Mouse (Mus musculus): ENCODE measurements around the gene Kmt2d. TPM values are rescaled to one million over a fixed set of nuclear protein-coding genes. Genes with fewer than 3 reads are reported as not detected.

Kmt2d gene
- polyA plus RNA-seq, 1 experiment from 2014 or later = 12.4 TPM

GRCm38 (mm10) chr15:98869342-98870178, 1.4 kb downstream of the Kmt2d start:
- Histone ChIP-seq H3K4me1 (ENCODE audit: insufficient read depth, low read length) (peaks cover 32% of the 10 kb centered on the region), H3K36me3 (ENCODE audit: insufficient read depth, low read length) (peaks cover 21% of the 10 kb centered on the region), H3K27ac (ENCODE audit: low read length) (peak overlapping the region; percentile 99), H3K9me3 (ENCODE audit: low read length) (no peaks in the 10 kb centered on the region), H3K27me3 (ENCODE audit: insufficient read depth, low read length) (no peaks in the 10 kb centered on the region), H3K4me3 (ENCODE audit: low read length) (peak overlapping the region; percentile 98), H3K9ac (replicated peaks; ENCODE audit: low read length) (peak overlapping the region; percentile 99), H3K4me2 (replicated peaks; ENCODE audit: low read depth, low read length) (peak overlapping the region; percentile 90)
- 5% methylated on average over 8 of the region's 8 CpGs for WGBS
- no peak for ATAC-seq (ENCODE audit: low FRiP score, low TSS enrichment)

GRCm38 (mm10) chr15:98868346-98869063, 2.5 kb downstream of the Kmt2d start:
- H3K27ac ChIP-seq (ENCODE audit: low read length) = peak overlapping the region; percentile 35; the same call in 1 of the 2 replicates
- ATAC-seq (ENCODE audit: low FRiP score, low TSS enrichment) = no peak
- H3K9ac ChIP-seq (replicated peaks; ENCODE audit: low read length) = peak overlapping the region; percentile 99
- H3K9me3 ChIP-seq (ENCODE audit: low read length) = no peaks in the 10 kb centered on the region
- peak overlapping the region; percentile 98 for H3K4me3 ChIP-seq (ENCODE audit: low read length)
- peak overlapping the region; percentile 90 for H3K4me2 ChIP-seq (replicated peaks; ENCODE audit: low read depth, low read length)
- no peaks in the 10 kb centered on the region for H3K27me3 ChIP-seq (ENCODE audit: insufficient read depth, low read length)
- H3K4me1 ChIP-seq (ENCODE audit: insufficient read depth, low read length) = peaks cover 32% of the 10 kb centered on the region
- 29% methylated on average over 11 of the region's 11 CpGs for WGBS
- peaks cover 31% of the 10 kb centered on the region for H3K36me3 ChIP-seq (ENCODE audit: insufficient read depth, low read length)

GRCm38 (mm10) chr15:98867321-98867720, 3.7 kb downstream of the Kmt2d start:
- peak overlapping the region; percentile 6; the same call in 1 of the 2 replicates for H3K27ac ChIP-seq (ENCODE audit: low read length)
- no peaks in the 10 kb centered on the region for H3K27me3 ChIP-seq (ENCODE audit: insufficient read depth, low read length)
- H3K9ac ChIP-seq (replicated peaks; ENCODE audit: low read length) = peak overlapping the region; percentile 37
- H3K4me1 ChIP-seq (ENCODE audit: insufficient read depth, low read length) = peaks cover 27% of the 10 kb centered on the region
- 59% methylated on average over 6 of the region's 6 CpGs for WGBS
- peak overlapping the region; percentile 90 for H3K4me2 ChIP-seq (replicated peaks; ENCODE audit: low read depth, low read length)
- no peaks in the 10 kb centered on the region for H3K9me3 ChIP-seq (ENCODE audit: low read length)
- peaks cover 43% of the 10 kb centered on the region for H3K36me3 ChIP-seq (ENCODE audit: insufficient read depth, low read length)
- ATAC-seq (ENCODE audit: low FRiP score, low TSS enrichment) = no peak
- H3K4me3 ChIP-seq (ENCODE audit: low read length) = peak overlapping the region; percentile 12; the same call in 1 of the 2 replicates

- 92% methylated on average over 5 of the region's 5 CpGs for WGBS
- no peak overlapping the region for H3K4me2 ChIP-seq (replicated peaks; ENCODE audit: low read depth, low read length)
- H3K27me3 ChIP-seq (ENCODE audit: insufficient read depth, low read length) = no peaks in the 10 kb centered on the region
- H3K4me3 ChIP-seq (ENCODE audit: low read length) = no peak overlapping the region
- no peak overlapping the region for H3K9ac ChIP-seq (replicated peaks; ENCODE audit: low read length)
- peaks cover 51% of the 10 kb centered on the region for H3K36me3 ChIP-seq (ENCODE audit: insufficient read depth, low read length)
- H3K9me3 ChIP-seq (ENCODE audit: low read length) = no peaks in the 10 kb centered on the region
- no peak overlapping the region for H3K27ac ChIP-seq (ENCODE audit: low read length)
- ATAC-seq (ENCODE audit: low FRiP score, low TSS enrichment) = no peak
- peaks cover 27% of the 10 kb centered on the region for H3K4me1 ChIP-seq (ENCODE audit: insufficient read depth, low read length)
Observed at GRCm38 (mm10) chr15:98866501-98866900, 4.5 kb downstream of the Kmt2d start.

- ATAC-seq (ENCODE audit: low FRiP score, low TSS enrichment) = no peak
- H3K36me3 ChIP-seq (ENCODE audit: insufficient read depth, low read length) = peaks cover 58% of the 10 kb centered on the region
- WGBS = 95% methylated on average over 8 of the region's 8 CpGs
- H3K4me3 ChIP-seq (ENCODE audit: low read length) = no peak overlapping the region
- no peaks in the 10 kb centered on the region for H3K27me3 ChIP-seq (ENCODE audit: insufficient read depth, low read length)
- no peaks in the 10 kb centered on the region for H3K9me3 ChIP-seq (ENCODE audit: low read length)
- H3K27ac ChIP-seq (ENCODE audit: low read length) = no peak overlapping the region
- H3K4me1 ChIP-seq (ENCODE audit: insufficient read depth, low read length) = peaks cover 27% of the 10 kb centered on the region
- H3K9ac ChIP-seq (replicated peaks; ENCODE audit: low read length) = no peak overlapping the region
- H3K4me2 ChIP-seq (replicated peaks; ENCODE audit: low read depth, low read length) = no peak overlapping the region
Observed at GRCm38 (mm10) chr15:98865771-98866170, 5.2 kb downstream of the Kmt2d start.

- no peak for ATAC-seq (ENCODE audit: low FRiP score, low TSS enrichment)
- no peak overlapping the region for H3K27ac ChIP-seq (ENCODE audit: low read length)
- no peak overlapping the region for H3K9ac ChIP-seq (replicated peaks; ENCODE audit: low read length)
- H3K27me3 ChIP-seq (ENCODE audit: insufficient read depth, low read length) = no peaks in the 10 kb centered on the region
- peaks cover 60% of the 10 kb centered on the region for H3K36me3 ChIP-seq (ENCODE audit: insufficient read depth, low read length)
- H3K4me3 ChIP-seq (ENCODE audit: low read length) = no peak overlapping the region
- H3K4me2 ChIP-seq (replicated peaks; ENCODE audit: low read depth, low read length) = no peak overlapping the region
- 90% methylated on average over 6 of the region's 6 CpGs for WGBS
- peaks cover 26% of the 10 kb centered on the region for H3K4me1 ChIP-seq (ENCODE audit: insufficient read depth, low read length)
- H3K9me3 ChIP-seq (ENCODE audit: low read length) = no peaks in the 10 kb centered on the region
Observed at GRCm38 (mm10) chr15:98864951-98865350, 6.1 kb downstream of the Kmt2d start.

GRCm38 (mm10) chr15:98863451-98863958, 7.5 kb downstream of the Kmt2d start:
- no peak overlapping the region for H3K9ac ChIP-seq (replicated peaks; ENCODE audit: low read length)
- WGBS = 85% methylated on average over 12 of the region's 12 CpGs
- H3K36me3 ChIP-seq (ENCODE audit: insufficient read depth, low read length) = peaks cover 71% of the 10 kb centered on the region
- H3K4me2 ChIP-seq (replicated peaks; ENCODE audit: low read depth, low read length) = no peak overlapping the region
- H3K4me1 ChIP-seq (ENCODE audit: insufficient read depth, low read length) = peaks cover 11% of the 10 kb centered on the region
- ATAC-seq (ENCODE audit: low FRiP score, low TSS enrichment) = no peak
- no peaks in the 10 kb centered on the region for H3K27me3 ChIP-seq (ENCODE audit: insufficient read depth, low read length)
- H3K27ac ChIP-seq (ENCODE audit: low read length) = no peak overlapping the region
- H3K4me3 ChIP-seq (ENCODE audit: low read length) = no peak overlapping the region
- no peaks in the 10 kb centered on the region for H3K9me3 ChIP-seq (ENCODE audit: low read length)

GRCm38 (mm10) chr15:98861701-98862410, 9.1 kb downstream of the Kmt2d start:
- ATAC-seq (ENCODE audit: low FRiP score, low TSS enrichment) = no peak
- Histone ChIP-seq H3K4me2 (replicated peaks; ENCODE audit: low read depth, low read length) (no peak overlapping the region), H3K9ac (replicated peaks; ENCODE audit: low read length) (no peak overlapping the region), H3K27me3 (ENCODE audit: insufficient read depth, low read length) (no peaks in the 10 kb centered on the region), H3K4me3 (ENCODE audit: low read length) (no peak overlapping the region), H3K27ac (ENCODE audit: low read length) (no peak overlapping the region), H3K4me1 (ENCODE audit: insufficient read depth, low read length) (no peaks in the 10 kb centered on the region), H3K9me3 (ENCODE audit: low read length) (no peaks in the 10 kb centered on the region), H3K36me3 (ENCODE audit: insufficient read depth, low read length) (peaks cover 87% of the 10 kb centered on the region)
- WGBS = 82% methylated on average over 21 of the region's 21 CpGs

GRCm38 (mm10) chr15:98860921-98861320, 10.1 kb downstream of the Kmt2d start:
- Histone ChIP-seq H3K4me1 (ENCODE audit: insufficient read depth, low read length) (no peaks in the 10 kb centered on the region), H3K36me3 (ENCODE audit: insufficient read depth, low read length) (peaks cover 89% of the 10 kb centered on the region), H3K27me3 (ENCODE audit: insufficient read depth, low read length) (no peaks in the 10 kb centered on the region), H3K27ac (ENCODE audit: low read length) (no peak overlapping the region), H3K9me3 (ENCODE audit: low read length) (no peaks in the 10 kb centered on the region), H3K4me3 (ENCODE audit: low read length) (no peak overlapping the region), H3K4me2 (replicated peaks; ENCODE audit: low read depth, low read length) (no peak overlapping the region), H3K9ac (replicated peaks; ENCODE audit: low read length) (no peak overlapping the region)
- no peak for ATAC-seq (ENCODE audit: low FRiP score, low TSS enrichment)
- 96% methylated on average over 18 of the region's 18 CpGs for WGBS

Measured in kidney, embryonic 16.5 days (tissue).